Mouse (Mus musculus) gonadal fat pad, adult 2 months (tissue): Measurements from ENCODE around the gene Pcbp3. TPM values are rescaled to one million over a fixed set of nuclear protein-coding genes. Genes with fewer than 3 reads are reported as not detected.
A peak's percentile ranks its signal among the peaks of the same experiment; 100 is the strongest.
"Not testable (repeated sequence)": the region's sequence is repeated elsewhere in the genome, so short reads cannot be mapped to it uniquely, and the experiment has no call there.

Experiments
- DNase-seq: peaks from one replicate; pipeline ENCODE4 v3.0.0-alpha.2; 2012; ENCODE audit warnings: low read depth
- polyA plus RNA-seq: library from polyadenylated mRNA; depleted of rRNA; stranded (reverse); fragments of >200 nt; gene quantifications from 2 replicates; pipeline ENCODE4 v1.2.3, GENCODE M21; 2012; rRNA removed

The Pcbp3 gene
- polyA plus RNA-seq: 27.3 and 40.4 TPM in 2 replicates

- DNase-seq: peak; percentile 16
Measured at GRCm38 (mm10) chr10:76961790-76962489, at the start of gene Pcbp3. Gene Pcbp3 (minus strand): TSS chr10:76961887.

GRCm38 (mm10) chr10:77008698-77009097 lies 47.0 kb upstream of the Pcbp3 start:
- DNase-seq: no peak

GRCm38 (mm10) chr10:77008109-77008561 lies 46.4 kb upstream of the Pcbp3 start:
- DNase-seq: no peak

GRCm38 (mm10) chr10:77007433-77008108 lies 45.9 kb upstream of the Pcbp3 start:
- DNase-seq: no peak

- no peak for DNase-seq
Measured at GRCm38 (mm10) chr10:77004936-77005335, 43.2 kb upstream of the Pcbp3 start.

GRCm38 (mm10) chr10:76997759-76998513 lies 36.2 kb upstream of the Pcbp3 start:
- DNase-seq: no peak

- DNase-seq: no peak
Measured at GRCm38 (mm10) chr10:76992456-76992855, 30.8 kb upstream of the Pcbp3 start.

- no peak for DNase-seq
Measured at GRCm38 (mm10) chr10:76988586-76988985, 26.9 kb upstream of the Pcbp3 start.

- DNase-seq: no peak
Measured at GRCm38 (mm10) chr10:76978042-76978441, 16.4 kb upstream of the Pcbp3 start.

GRCm38 (mm10) chr10:76976699-76977098 lies 15.0 kb upstream of the Pcbp3 start:
- DNase-seq: no peak

- no peak for DNase-seq
Measured at GRCm38 (mm10) chr10:76973797-76974436, 12.2 kb upstream of the Pcbp3 start.

- not testable (repeated sequence) for DNase-seq
Measured at GRCm38 (mm10) chr10:76972318-76972717, 10.6 kb upstream of the Pcbp3 start.

- DNase-seq: no peak
Measured at GRCm38 (mm10) chr10:76970974-76971373, 9.3 kb upstream of the Pcbp3 start.

GRCm38 (mm10) chr10:76964436-76964835 lies 2.7 kb upstream of the Pcbp3 start:
- DNase-seq: no peak

- DNase-seq: no peak
Measured at GRCm38 (mm10) chr10:76963997-76964396, 2.3 kb upstream of the Pcbp3 start.

- DNase-seq: no peak
Measured at GRCm38 (mm10) chr10:76961156-76961555, 531 bp downstream of the Pcbp3 start.

GRCm38 (mm10) chr10:76958201-76958600 lies 3.5 kb downstream of the Pcbp3 start:
- DNase-seq: no peak

- DNase-seq: no peak
Measured at GRCm38 (mm10) chr10:76956200-76956599, 5.5 kb downstream of the Pcbp3 start.

- no peak for DNase-seq
Measured at GRCm38 (mm10) chr10:76941038-76941437, 20.6 kb downstream of the Pcbp3 start.

- no peak for DNase-seq
Measured at GRCm38 (mm10) chr10:76936827-76937226, 24.9 kb downstream of the Pcbp3 start.

- no peak for DNase-seq
Measured at GRCm38 (mm10) chr10:76934805-76935204, 26.9 kb downstream of the Pcbp3 start.

- DNase-seq: no peak
Measured at GRCm38 (mm10) chr10:76931794-76932193, 29.9 kb downstream of the Pcbp3 start.
